Mouse (Mus musculus) Patski (cell line): ENCODE measurements around the gene Gm20388. TPM values are rescaled to one million over a fixed set of nuclear protein-coding genes. Genes with fewer than 3 reads are reported as not detected.

Source experiments
- ATAC-seq: fragments of 100-300 bp; one replicate; pipeline ENCODE4 v1.8.0; 2021
- CTCF ChIA-PET: fragments of 350-600 bp; sonication (Branson Sonifier 250); formaldehyde crosslinking; loops from one replicate; lab custom pipeline; 2022; ENCODE audit warnings: inconsistent platforms; lab: Charles Lee
- POLR2A ChIA-PET: fragments of 350-600 bp; sonication (Branson Sonifier 250); formaldehyde crosslinking; loops from one replicate; lab custom pipeline; 2022; ENCODE audit warnings: antibody characterized with exemption, inconsistent platforms; lab: Charles Lee
- DNase-seq: peaks from one replicate; pipeline ENCODE4 v3.0.0-alpha.2; 2011; ENCODE audit warnings: low read depth, low spot score
- H3K27me3 ChIP-seq: fragments of 371-371 bp; one replicate; pipeline ENCODE4 v1.5.1; 2021
- CTCF ChIP-seq: fragments of 100-300 bp; IDR thresholded peaks from one replicate; pipeline ENCODE4 v1.5.1; 2021
- in situ Hi-C: fragments of 300-500 bp; cut with MboI; formaldehyde crosslinking; loops from 3 replicates; pipeline ENCODE4 v1.11.1; 2018; ENCODE audit warnings: low pct_unique_long_range_greater_than_20kb, mixed read lengths
- polyA plus RNA-seq: library from polyadenylated mRNA; unstranded; gene quantifications from one replicate; pipeline ENCODE4 v1.2.3, GENCODE M21; 2021

The Gm20388 gene
- polyA plus RNA-seq, 1 experiment from 2014 or later: 86.7 TPM

- ChIA-PET CTCF (no interaction called here), POLR2A (no interaction called here)
- no peak for TF ChIP-seq CTCF
- no peak for ATAC-seq
- no peak for DNase-seq
- H3K27me3 ChIP-seq: peaks cover 7% of the 10 kb centered on the region
- in situ Hi-C loops: loop anchor here (25.0 kb wide), 1 partner anchor 387 kb away; no protein-coding TSS in a partner anchor
Observed at GRCm38 (mm10) chr8:121074848-121075145, 1164.2 kb downstream of the Gm20388 start.

- H3K27me3 ChIP-seq: peaks cover 13% of the 10 kb centered on the region
- ChIA-PET CTCF (no interaction called here), POLR2A (no interaction called here)
- ATAC-seq (no peak), DNase-seq (no peak)
- no peak for TF ChIP-seq CTCF
- in situ Hi-C loops: loop anchor here (25.0 kb wide), 1 partner anchor 389 kb away; no protein-coding TSS in a partner anchor
Observed at GRCm38 (mm10) chr8:121075936-121076335, 1165.3 kb downstream of the Gm20388 start.

GRCm38 (mm10) chr8:121076555-121076954, 1165.9 kb downstream of the Gm20388 start:
- in situ Hi-C loops: loop anchor here (25.0 kb wide), 1 partner anchor 389 kb away; no protein-coding TSS in a partner anchor

GRCm38 (mm10) chr8:121078721-121079120, 1168.1 kb downstream of the Gm20388 start:
- no peak for ATAC-seq
- DNase-seq: no peak
- no peak for TF ChIP-seq CTCF
- CTCF ChIA-PET: no interaction called here
- in situ Hi-C loops: loop anchor here (25.0 kb wide), 1 partner anchor 391 kb away; no protein-coding TSS in a partner anchor
- POLR2A ChIA-PET: no interaction called here
- peaks cover 26% of the 10 kb centered on the region for H3K27me3 ChIP-seq

More at GRCm38 (mm10) chr8:121076555-121076954, 1165.9 kb downstream of the Gm20388 start:
- TF ChIP-seq CTCF: no peak
- peaks cover 18% of the 10 kb centered on the region for H3K27me3 ChIP-seq
- ChIA-PET CTCF (no interaction called here), POLR2A (interaction anchor here (0.5 kb wide), 1 partner anchor 371 kb away, joined by 3 read pairs; no protein-coding TSS in a partner anchor)
- ATAC-seq: no peak
- DNase-seq: no peak

- POLR2A ChIA-PET: interaction anchor here (0.6 kb wide), 1 partner anchor 552 kb away, joined by 4 read pairs; no protein-coding TSS in a partner anchor
- CTCF ChIA-PET: no interaction called here
- in situ Hi-C loops: loop anchor here (25.0 kb wide), 1 partner anchor 392 kb away; no protein-coding TSS in a partner anchor
- peaks cover 23% of the 10 kb centered on the region for H3K27me3 ChIP-seq
- TF ChIP-seq CTCF: no peak
- ATAC-seq: no peak
- DNase-seq: no peak
Observed at GRCm38 (mm10) chr8:121079201-121079600, 1168.6 kb downstream of the Gm20388 start.

GRCm38 (mm10) chr8:121079944-121080343, 1169.3 kb downstream of the Gm20388 start:
- no peak for TF ChIP-seq CTCF
- CTCF ChIA-PET: no interaction called here
- in situ Hi-C loops: loop anchor here (5.0 to 25.0 kb wide), 2 partner anchors 108 to 393 kb away; no protein-coding TSS in a partner anchor
- POLR2A ChIA-PET: no interaction called here
- H3K27me3 ChIP-seq: peaks cover 27% of the 10 kb centered on the region
- ATAC-seq (no peak), DNase-seq (no peak)

- ChIA-PET POLR2A (no interaction called here), CTCF (no interaction called here)
- in situ Hi-C loops: loop anchor here (5.0 to 25.0 kb wide), 2 partner anchors 108 to 393 kb away; no protein-coding TSS in a partner anchor
- no peak for TF ChIP-seq CTCF
- peaks cover 27% of the 10 kb centered on the region for H3K27me3 ChIP-seq
- no peak for ATAC-seq
- DNase-seq: no peak
Observed at GRCm38 (mm10) chr8:121080361-121081090, 1169.9 kb downstream of the Gm20388 start.

GRCm38 (mm10) chr8:121081398-121081797, 1170.8 kb downstream of the Gm20388 start:
- ChIA-PET POLR2A (no interaction called here), CTCF (no interaction called here)
- no peak for TF ChIP-seq CTCF
- in situ Hi-C loops: loop anchor here (5.0 to 25.0 kb wide), 2 partner anchors 109 to 394 kb away; no protein-coding TSS in a partner anchor
- peaks cover 27% of the 10 kb centered on the region for H3K27me3 ChIP-seq
- no peak for ATAC-seq
- no peak for DNase-seq

- DNase-seq (no peak), ATAC-seq (no peak)
- ChIA-PET CTCF (no interaction called here), POLR2A (no interaction called here)
- H3K27me3 ChIP-seq: peaks cover 27% of the 10 kb centered on the region
- no peak for TF ChIP-seq CTCF
- in situ Hi-C loops: loop anchor here (5.0 to 25.0 kb wide), 2 partner anchors 110 to 395 kb away; no protein-coding TSS in a partner anchor
Observed at GRCm38 (mm10) chr8:121082218-121083092, 1171.8 kb downstream of the Gm20388 start.
